Mouse (Mus musculus): ENCODE results near the gene Nosip.

- TF ChIP-seq POLR2A (IDR thresholded peaks at IDR 0.05; ENCODE audit: low read depth, low read length) (no peak), CTCF (conservative IDR thresholded peaks at IDR 0.05; ENCODE audit: insufficient read depth, insufficient read length, low read depth, low read length) (no peak)
These were observed 5.8 kb upstream of the Nosip start for GRCm38 (mm10) chr7:45056329-45056971.
